Mouse (Mus musculus): ENCODE data around the gene Lmntd1. TPM values are rescaled to one million over a fixed set of nuclear protein-coding genes. Genes with fewer than 3 reads are reported as not detected.

The Lmntd1 gene
- not detected in 2 replicates for polyA plus RNA-seq (2012; rRNA removed)

DNA sequence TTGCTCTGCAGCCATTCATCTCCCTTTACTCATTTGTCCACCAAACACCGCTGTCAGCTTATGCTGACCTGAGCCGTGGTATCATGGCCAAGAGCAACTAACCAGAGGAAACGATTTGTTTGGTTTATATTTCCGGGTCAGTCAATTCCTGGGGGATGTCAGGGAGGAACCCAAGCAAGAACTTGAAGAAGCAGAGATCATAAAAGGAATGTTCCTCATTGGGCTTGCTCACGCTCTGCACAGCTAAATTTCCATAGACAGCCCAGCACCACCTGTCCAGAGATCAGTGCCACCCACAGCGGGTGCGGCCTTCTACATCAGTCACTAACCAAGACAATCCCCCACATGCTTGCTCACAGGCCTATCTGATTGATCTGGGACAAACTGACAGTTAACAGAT, at the start of gene Lmntd1:
Gene Lmntd1 (minus strand): TSS at position 101 of the 400 bp plus-strand sequence.

DNA sequence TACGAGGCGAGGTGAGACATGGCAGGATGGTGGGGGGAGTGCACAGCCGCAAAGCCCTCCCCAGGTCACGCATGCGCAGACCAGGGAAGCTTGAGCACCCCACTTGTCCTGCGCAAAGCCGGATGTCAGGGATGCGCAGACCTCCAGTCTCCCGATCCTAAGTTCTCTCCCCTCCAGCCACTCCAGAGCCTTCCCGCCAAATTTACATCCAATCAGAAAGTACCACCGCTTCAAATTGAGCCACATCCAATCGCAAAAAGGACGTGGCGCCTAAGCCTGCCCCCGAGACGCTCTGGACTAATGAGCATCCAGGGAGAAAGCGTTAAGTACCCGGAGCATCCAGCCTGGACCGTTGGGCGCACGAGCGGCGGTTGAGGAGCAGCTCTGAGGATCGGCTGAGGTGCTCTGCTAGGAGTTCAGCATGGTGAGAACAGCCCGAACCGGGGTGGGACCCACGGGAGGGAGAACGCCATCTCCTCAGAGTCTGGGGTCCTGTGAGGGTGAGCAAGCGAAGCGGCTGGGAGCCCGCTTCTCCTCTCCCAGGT, 1.6 kb upstream of the Lmntd1 start, which contains the start of gene Tuba3b:
Gene Tuba3b (plus strand): TSS at position 92 of the 545 bp plus-strand sequence.

Other genes starting within 250 kb of the Lmntd1 start
- not detected in 2 replicates for gene Tuba3b, start 1.4 kb upstream of the Lmntd1 start, polyA plus RNA-seq (2012; rRNA removed)
- 2.3 and 2.6 TPM in 2 replicates for gene Rassf8, start 132.4 kb upstream of the Lmntd1 start, polyA plus RNA-seq (2012; rRNA removed)

Data from stomach, adult 2 months (tissue).